Mouse (Mus musculus) monocyte, adult 2 months (primary cell): ENCODE results near the gene Zscan18.
"Not testable (repeated sequence)": the region's sequence is repeated elsewhere in the genome, so short reads cannot be mapped to it uniquely, and the experiment has no call there.

Experiments used
- DNase-seq, 2 experiments: peaks; one replicate each; pipeline ENCODE4 v3.0.0; 2022; ENCODE audit warnings: low spot score in 2 of 2, low read depth in 1 of 2

Gene Zscan18

GRCm38 (mm10) chr7:12802866-12803726 is at the start of gene Zscan18:
TSS of gene Zscan18 (minus strand) at chr7:12803635.
- peak in 1 of 2 experiments; percentile 3 for DNase-seq

GRCm38 (mm10) chr7:12835779-12836178 is 32.3 kb upstream of the Zscan18 start:
- DNase-seq, result no peak

GRCm38 (mm10) chr7:12835193-12835671 is 31.8 kb upstream of the Zscan18 start:
- DNase-seq, result peak in 1 of 2 experiments; percentile 8

- peak; percentile 69 to 86 for DNase-seq
Measured at GRCm38 (mm10) chr7:12834162-12835120, 31.0 kb upstream of the Zscan18 start, which contains the start of gene Zfp110. TSS of gene Zfp110 (plus strand) at chr7:12834761.

GRCm38 (mm10) chr7:12818521-12819295 is 15.3 kb upstream of the Zscan18 start, which contains the start of gene Zfp329:
TSS of gene Zfp329 (minus strand) at chr7:12818858.
- DNase-seq, result peak; percentile 56 to 79

GRCm38 (mm10) chr7:12815566-12815965 is 12.1 kb upstream of the Zscan18 start:
- no peak for DNase-seq

GRCm38 (mm10) chr7:12803727-12804071 is 264 bp upstream of the Zscan18 start:
- DNase-seq, result no peak

- DNase-seq, result no peak
Measured at GRCm38 (mm10) chr7:12799554-12799953, 3.9 kb downstream of the Zscan18 start.

- no peak for DNase-seq
Measured at GRCm38 (mm10) chr7:12797971-12798370, 5.5 kb downstream of the Zscan18 start.

GRCm38 (mm10) chr7:12792624-12793023 is 10.8 kb downstream of the Zscan18 start:
- DNase-seq, result not testable (repeated sequence)

- no peak for DNase-seq
Measured at GRCm38 (mm10) chr7:12788025-12788424, 15.4 kb downstream of the Zscan18 start.

- DNase-seq, result no peak
Measured at GRCm38 (mm10) chr7:12787333-12787732, 16.1 kb downstream of the Zscan18 start.

- DNase-seq, result peak in 1 of 2 experiments; percentile 41
Measured at GRCm38 (mm10) chr7:12780151-12780830, 23.1 kb downstream of the Zscan18 start.

GRCm38 (mm10) chr7:12779782-12780150 is 23.7 kb downstream of the Zscan18 start:
- no peak for DNase-seq

- DNase-seq, result no peak
Measured at GRCm38 (mm10) chr7:12779141-12779540, 24.3 kb downstream of the Zscan18 start.

GRCm38 (mm10) chr7:12774606-12775005 is 28.8 kb downstream of the Zscan18 start:
- DNase-seq, result no peak

GRCm38 (mm10) chr7:12774111-12774510 is 29.3 kb downstream of the Zscan18 start:
- no peak for DNase-seq

GRCm38 (mm10) chr7:12749431-12750198 is 53.8 kb downstream of the Zscan18 start:
- DNase-seq, result no peak

- DNase-seq, result no peak
Measured at GRCm38 (mm10) chr7:12734904-12735303, 68.5 kb downstream of the Zscan18 start, which contains the start of gene Vmn2r56. TSS of gene Vmn2r56 (minus strand) at chr7:12735004.
